Mouse (Mus musculus) lung, postnatal 14 days (tissue): ENCODE measurements around the gene Smg6.

Experiments
- DNase-seq: peaks from one replicate; pipeline ENCODE4 v3.0.0; 2021

The Smg6 gene

DNA sequence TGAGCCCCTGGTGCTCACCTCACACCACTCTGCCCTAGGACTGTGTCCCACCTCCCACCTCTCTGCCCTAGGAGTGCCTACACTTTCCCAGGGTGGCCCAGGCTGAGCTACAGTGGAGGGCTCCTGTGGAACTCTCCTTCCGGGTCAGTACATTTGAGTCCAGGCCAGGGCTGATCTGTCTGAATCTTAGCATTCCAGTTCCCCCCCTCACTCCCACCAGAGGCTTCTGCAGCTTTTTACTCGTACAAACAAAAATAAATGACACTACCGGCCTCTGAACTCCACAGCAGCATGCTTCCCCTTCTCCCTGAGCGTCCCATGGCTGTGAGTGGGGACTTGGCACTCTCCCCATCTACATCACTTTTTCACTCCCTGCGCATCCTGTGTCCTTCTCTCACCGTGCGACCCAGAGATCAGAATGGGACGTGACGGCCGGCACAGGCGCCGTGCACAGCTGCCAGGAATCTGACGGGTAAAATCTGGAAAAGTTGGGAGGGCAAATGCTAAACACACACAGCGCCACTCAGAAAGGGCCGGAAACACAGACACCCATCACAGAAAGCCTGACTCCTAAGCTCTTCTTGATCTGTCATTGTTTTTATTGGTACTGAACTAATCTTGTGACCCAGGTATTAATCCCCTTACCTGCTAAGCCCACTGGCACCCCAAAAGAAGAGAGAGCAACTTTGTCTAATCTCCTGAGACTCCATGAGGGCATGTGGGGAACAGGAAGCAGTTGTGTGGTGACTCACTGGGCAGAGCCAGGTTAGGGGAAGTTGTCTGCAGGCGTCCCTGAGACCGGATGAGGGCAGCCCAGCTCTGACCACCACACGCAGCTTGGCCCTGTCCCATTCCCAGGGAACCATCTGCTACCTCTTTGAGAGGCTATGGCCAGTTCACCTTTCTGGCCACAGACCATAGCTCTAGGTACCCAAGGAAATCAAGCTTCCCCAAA is 227.3 kb downstream of the Smg6 start:
- no peak for DNase-seq

DNA sequence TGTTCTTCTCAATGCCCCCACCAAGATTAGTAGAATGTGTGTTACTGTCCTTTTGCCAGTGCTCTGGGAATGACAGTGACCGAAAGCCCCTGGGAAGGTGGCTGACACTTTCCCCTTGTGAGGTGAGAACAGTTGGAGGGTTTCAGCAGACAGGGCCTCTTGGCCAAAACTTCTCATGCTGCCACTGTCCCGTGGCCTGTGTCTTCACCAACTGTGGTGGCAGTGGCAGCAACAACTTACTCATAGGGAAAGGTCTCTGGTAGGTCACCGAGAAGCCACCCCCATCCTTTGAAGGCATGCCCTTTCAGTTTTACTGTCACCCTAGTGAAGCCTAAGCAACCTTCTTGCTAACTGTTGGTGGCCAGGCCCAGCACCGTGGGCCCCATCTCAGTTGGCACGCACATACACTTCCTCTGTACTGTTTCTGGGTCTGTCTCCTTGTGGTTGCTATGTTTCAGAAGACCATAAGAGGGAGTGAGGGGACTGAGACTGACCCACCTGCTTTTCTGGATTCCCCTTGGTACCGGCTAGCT is 228.5 kb downstream of the Smg6 start:
- DNase-seq = no peak

DNA sequence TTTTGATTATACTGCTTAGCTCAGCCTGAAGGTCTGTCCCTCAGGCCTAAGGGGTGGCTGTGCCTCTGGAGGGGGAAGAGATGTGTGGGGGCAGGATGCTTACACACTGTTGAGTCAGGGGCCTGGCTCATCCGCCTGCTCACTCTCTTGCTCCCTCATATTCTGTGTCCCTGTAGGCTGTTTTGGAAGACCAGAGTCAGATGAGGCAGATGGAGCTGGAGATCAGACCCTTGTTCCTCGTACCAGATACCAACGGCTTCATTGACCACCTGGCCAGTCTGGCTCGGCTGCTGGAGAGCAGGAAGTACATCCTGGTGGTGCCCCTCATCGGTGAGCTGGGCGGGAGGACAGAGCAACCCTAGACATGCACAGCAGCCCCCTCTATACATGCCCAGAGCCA is 230.4 kb downstream of the Smg6 start:
- DNase-seq = no peak

GRCm38 (mm10) chr11:75156416-75156815 is 230.8 kb downstream of the Smg6 start:
- no peak for DNase-seq

DNA sequence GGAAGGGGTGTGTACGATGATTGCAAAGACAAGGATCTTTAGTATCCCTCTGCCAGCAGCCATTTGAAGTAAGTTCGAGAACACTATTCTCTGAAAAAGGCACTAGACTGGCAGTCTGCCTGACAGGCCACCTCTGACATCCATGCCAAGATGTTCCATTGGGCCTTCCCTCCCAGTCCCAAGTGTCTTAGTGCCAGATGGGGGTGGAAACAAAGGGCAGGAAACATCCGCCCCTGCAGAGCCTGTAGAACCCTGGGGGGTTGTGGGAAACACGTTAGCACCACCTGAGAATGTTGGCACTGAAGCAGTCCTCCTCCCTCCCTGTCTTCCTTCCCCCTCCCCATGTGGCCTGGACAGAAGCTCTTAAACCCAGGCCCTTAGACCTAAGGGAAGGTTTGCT is 231.4 kb downstream of the Smg6 start:
- no peak for DNase-seq

- DNase-seq = no peak
Observed at GRCm38 (mm10) chr11:75157901-75158300, 232.3 kb downstream of the Smg6 start.

- no peak for DNase-seq
Observed at GRCm38 (mm10) chr11:75158432-75158831, 232.8 kb downstream of the Smg6 start.

DNA sequence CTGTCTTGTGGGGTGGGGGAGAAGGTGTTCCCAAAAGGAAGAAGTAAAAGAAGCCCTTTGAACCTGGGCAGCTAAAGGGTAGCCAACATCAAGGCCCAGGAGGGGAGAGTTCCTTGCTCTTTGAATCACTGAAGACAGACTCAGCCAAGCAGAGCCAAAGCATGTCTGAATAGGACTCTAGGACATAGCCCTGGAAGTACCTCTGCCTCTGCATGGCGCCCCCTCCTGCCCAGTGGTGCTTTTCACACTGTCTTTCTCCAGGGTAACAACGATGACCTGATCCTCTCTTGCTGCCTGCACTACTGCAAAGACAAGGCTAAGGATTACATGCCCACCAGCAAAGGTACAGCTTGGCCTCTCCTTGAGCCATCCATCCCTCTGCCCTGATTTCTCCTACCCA is 233.9 kb downstream of the Smg6 start:
- peak; percentile 69 for DNase-seq

- DNase-seq = no peak
Observed at GRCm38 (mm10) chr11:75160954-75161353, 235.3 kb downstream of the Smg6 start.

- DNase-seq = no peak
Observed at GRCm38 (mm10) chr11:75161417-75162008, 235.9 kb downstream of the Smg6 start.

- no peak for DNase-seq
Observed at GRCm38 (mm10) chr11:75162591-75163080, 237.0 kb downstream of the Smg6 start.

DNA sequence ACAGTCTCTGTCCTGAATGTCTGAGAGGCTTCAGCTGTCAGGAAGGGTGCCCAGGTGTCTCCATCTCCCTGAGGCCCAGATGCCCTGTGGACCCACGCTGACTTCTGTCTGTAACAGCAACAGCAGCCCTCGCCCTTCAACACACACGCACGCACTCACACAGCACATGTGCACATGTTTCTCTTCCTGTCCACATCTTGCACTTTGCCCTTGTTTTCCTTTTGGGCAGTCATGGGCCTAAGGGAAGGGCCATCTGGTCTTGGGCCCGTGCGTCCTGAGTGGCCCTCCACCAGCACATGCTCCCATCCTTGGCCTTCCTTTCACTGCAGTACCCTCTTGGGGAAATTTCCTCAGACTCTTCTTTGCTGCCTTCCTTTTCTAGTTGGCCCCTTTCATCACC is 237.8 kb downstream of the Smg6 start:
- DNase-seq = no peak

- no peak for DNase-seq
Observed at GRCm38 (mm10) chr11:75164051-75164450, 238.4 kb downstream of the Smg6 start.

- DNase-seq = no peak
Observed at GRCm38 (mm10) chr11:75164750-75165149, 239.1 kb downstream of the Smg6 start.

GRCm38 (mm10) chr11:75165441-75166192 is 240.0 kb downstream of the Smg6 start:
- peak; percentile 88 for DNase-seq

DNA sequence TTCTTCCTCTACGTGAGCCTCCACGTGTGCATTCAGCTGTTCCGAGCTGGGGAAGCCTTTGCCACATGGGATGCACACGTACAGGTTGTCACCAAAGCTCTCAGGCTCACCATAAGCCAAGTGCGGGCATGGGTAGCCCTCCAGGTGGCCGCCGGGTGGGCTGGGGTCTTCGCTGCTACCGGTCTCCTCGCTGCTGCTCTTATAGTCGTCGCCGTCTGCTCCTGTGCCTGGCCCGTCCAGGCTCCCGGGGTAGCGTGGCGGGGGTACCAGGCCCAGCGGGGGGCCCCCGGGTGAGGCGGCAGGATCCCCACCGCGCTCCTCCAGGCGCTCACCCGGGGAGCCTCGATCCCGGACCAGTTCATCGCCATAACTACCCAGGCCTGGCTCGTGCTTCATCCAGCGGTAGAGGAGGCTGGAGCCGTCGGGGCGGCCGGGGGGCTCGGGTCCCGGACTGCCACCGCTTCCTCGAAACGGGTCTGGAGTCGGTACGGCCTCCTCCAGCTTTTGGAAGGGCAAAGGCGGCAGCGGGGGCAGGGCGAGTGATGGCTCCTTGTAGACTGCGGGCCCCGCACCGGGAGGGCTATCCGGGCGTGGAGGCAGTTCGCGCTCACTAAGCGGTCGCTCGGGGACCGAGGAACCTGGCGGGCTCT is 240.7 kb downstream of the Smg6 start:
- no peak for DNase-seq

DNA sequence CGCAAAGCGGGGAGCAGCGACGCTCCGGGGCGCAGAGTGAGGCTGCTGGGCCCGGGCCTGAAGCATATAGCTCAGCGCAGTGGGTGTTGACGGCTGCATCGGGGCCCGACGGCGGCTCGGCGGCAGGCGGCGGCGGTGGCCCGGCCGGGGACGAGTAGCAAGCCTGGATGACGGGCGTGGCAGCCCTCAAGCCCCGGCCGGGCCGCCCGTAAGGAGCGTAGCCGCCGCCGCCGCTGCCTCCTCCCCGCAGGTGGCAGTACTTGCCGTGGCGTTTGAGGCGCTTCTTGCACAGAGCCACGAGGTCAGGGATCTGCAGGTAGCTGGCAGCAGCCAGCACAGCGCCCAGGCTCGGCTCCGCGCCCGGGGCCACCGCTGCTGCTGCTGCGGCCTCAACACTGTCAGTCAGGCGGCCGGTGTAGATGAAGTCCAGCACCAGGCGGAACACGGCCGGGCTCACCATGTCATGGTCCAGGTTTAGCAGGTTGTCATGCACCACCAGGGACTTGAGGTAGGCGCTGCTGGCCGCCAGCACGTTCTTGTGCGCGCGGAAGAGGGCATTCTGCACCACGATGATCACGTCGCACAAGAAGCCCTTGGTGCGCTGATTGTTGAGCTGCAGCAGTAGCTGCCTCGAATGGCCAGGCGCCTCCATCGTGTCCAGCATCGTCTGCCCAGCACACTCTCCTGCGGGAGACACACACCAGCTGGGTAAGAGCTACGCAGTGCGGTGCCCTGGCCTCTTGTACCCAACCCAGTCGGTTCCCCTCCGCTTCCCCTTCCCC is 241.4 kb downstream of the Smg6 start:
- DNase-seq = peak; percentile 40

- DNase-seq = no peak
Observed at GRCm38 (mm10) chr11:75167643-75168589, 242.3 kb downstream of the Smg6 start.

DNA sequence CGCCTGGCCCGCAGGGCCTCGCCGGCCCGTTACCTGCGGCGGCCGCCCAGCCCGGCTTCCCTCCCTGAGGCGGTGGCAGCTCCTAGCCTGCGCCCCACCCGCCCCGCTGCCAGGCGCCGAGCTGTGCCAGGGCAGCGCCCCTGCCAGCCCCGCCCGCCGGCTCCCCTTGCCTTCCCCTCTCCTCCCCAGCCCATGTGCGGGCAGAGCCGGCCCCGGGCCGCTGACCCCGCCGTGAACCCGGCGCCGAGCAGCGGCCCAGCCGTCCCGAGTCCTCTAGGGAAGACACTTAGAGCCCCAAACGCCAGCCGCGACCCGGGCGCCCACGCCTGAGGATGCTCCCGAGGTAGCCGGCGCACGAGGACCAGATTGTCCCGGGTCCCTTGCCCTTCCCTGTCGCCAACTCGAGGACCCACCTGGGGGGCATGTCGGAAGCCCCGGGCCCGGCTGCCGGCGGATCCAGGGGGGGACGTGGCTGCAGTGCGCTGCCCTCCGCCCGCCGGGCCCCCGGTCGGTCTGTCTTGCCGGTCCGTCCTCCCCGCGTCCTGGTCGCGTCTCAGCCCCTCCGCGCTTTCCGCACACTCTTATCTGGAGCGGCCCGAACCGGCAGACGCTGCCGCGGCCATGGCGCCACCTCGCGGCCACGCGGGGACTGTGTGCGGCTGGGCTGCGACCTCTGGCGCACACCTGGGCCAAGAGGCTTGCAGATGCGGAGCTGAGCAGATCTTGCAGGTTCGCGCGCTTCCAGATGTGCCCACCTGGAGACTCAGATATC is 243.2 kb downstream of the Smg6 start:
- DNase-seq = peak; percentile 91
